Comparison of ENCODE assay signal across 8 mouse cellular contexts in the genomic region with DNA sequence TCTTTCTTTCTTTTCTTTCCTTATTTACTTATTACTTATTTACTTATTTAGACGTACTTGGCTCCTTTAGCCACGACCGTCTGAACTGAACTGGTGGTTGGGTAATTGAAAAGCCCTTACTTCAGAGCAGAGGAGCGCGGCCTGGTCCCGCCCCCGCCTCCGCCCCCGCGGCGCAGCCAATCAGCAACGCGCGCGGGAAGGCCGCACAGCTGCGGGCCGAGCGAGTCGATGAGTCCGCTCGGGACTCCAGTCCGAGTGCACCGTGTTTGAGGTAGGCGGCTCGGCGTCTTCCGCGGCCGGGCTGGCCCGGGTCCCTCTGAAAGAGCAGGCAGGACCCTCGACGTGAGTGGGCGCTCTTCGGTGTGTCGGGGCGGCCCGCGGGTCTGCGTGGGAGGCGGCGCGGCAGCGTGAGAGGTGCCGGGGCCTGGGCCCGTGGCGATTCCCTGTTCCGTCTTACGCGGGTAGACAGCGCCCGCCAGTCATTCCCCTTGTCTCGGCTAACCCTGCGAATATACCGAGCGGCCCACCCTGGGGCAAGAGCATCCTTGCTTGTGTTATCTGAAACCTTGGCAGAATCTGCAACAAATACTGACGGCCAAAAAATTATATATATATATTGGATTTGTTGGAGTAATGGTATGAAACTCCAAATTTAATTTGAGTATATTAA. TPM values are rescaled to one million over a fixed set of nuclear protein-coding genes. Genes with fewer than 3 reads are reported as not detected.
A peak's percentile ranks its signal among the peaks of the same experiment; 100 is the strongest.
DNase-seq lines count a peak whose midpoint lies in the region; ATAC-seq lines count a peak whose summit lies in the region.

A gene (plus strand): TSS at position 204 of the 670 bp plus-strand sequence.

- H3K4me3 ChIP-seq in brown adipose tissue, adult 24 weeks (ENCODE audit: insufficient read depth, low read depth, low read length): peak within 1 kb of the TSS; percentile 100
- H3K4me3 ChIP-seq in heart, embryonic 13.5 days: peak within 1 kb of the TSS; percentile 76
- H3K4me3 ChIP-seq in liver, embryonic 12.5 days: peak within 1 kb of the TSS; percentile 76
- H3K4me3 ChIP-seq in stomach, embryonic 15.5 days (replicated peaks): peak within 1 kb of the TSS; percentile 89

- H3K4me2 ChIP-seq in heart, embryonic 13.5 days: peak within 1 kb of the TSS; percentile 75
- peak within 1 kb of the TSS; percentile 88 for H3K4me2 ChIP-seq in liver, embryonic 12.5 days
- peak within 1 kb of the TSS; percentile 62 for H3K4me2 ChIP-seq in stomach, embryonic 15.5 days

- no peaks in the 10 kb centered on the region for H3K27me3 ChIP-seq in heart, embryonic 13.5 days (replicated peaks)
- no peaks in the 10 kb centered on the region for H3K27me3 ChIP-seq in liver, embryonic 12.5 days (replicated peaks)
- H3K27me3 ChIP-seq in stomach, embryonic 15.5 days (replicated peaks): no peaks in the 10 kb centered on the region

- H3K4me1 ChIP-seq in brown adipose tissue, adult 24 weeks (ENCODE audit: control insufficient read depth, insufficient read depth, insufficient read length, low read length): peaks cover 6% of the 10 kb centered on the region; the same call in 1 of the 2 replicates
- H3K4me1 ChIP-seq in heart, embryonic 13.5 days: peaks cover 16% of the 10 kb centered on the region
- H3K4me1 ChIP-seq in liver, embryonic 12.5 days: peaks cover 23% of the 10 kb centered on the region
- H3K4me1 ChIP-seq in stomach, embryonic 15.5 days: peaks cover 5% of the 10 kb centered on the region

- H3K27ac ChIP-seq in brown adipose tissue, adult 24 weeks (replicated peaks; ENCODE audit: low read depth, low read length): peak within 1 kb of the TSS; percentile 86
- H3K27ac ChIP-seq in heart, embryonic 13.5 days (replicated peaks): peak within 1 kb of the TSS; percentile 82
- H3K27ac ChIP-seq in liver, embryonic 12.5 days: peak within 1 kb of the TSS; percentile 82
- peak within 1 kb of the TSS; percentile 86 for H3K27ac ChIP-seq in stomach, embryonic 15.5 days

- peaks cover 7% of the 10 kb centered on the region; the same call in 1 of the 2 replicates for H3K36me3 ChIP-seq in heart, embryonic 13.5 days
- H3K36me3 ChIP-seq in liver, embryonic 12.5 days: peaks cover 5% of the 10 kb centered on the region
- no peaks in the 10 kb centered on the region for H3K36me3 ChIP-seq in stomach, embryonic 15.5 days

- H3K9ac ChIP-seq in heart, embryonic 13.5 days: peak within 1 kb of the TSS; percentile 89
- H3K9ac ChIP-seq in liver, embryonic 12.5 days: peak within 1 kb of the TSS; percentile 92
- peak within 1 kb of the TSS; percentile 96 for H3K9ac ChIP-seq in stomach, embryonic 15.5 days

- H3K9me3 ChIP-seq in heart, embryonic 13.5 days: no peaks in the 10 kb centered on the region
- H3K9me3 ChIP-seq in liver, embryonic 12.5 days (replicated peaks): no peaks in the 10 kb centered on the region
- H3K9me3 ChIP-seq in stomach, embryonic 15.5 days: no peaks in the 10 kb centered on the region

- under 1% methylated on average over 57 of the region's 57 CpGs for WGBS in heart, embryonic 13.5 days
- under 1% methylated on average over 57 of the region's 57 CpGs for WGBS in liver, embryonic 12.5 days (ENCODE audit: insufficient replicate concordance)
- WGBS in stomach, embryonic 15.5 days: under 1% methylated on average over 57 of the region's 57 CpGs

- peak; percentile 97 for DNase-seq in CD4-positive, CD25-positive, alpha-beta regulatory T cell, adult 2 months (ENCODE audit: low read depth, low spot score)
- DNase-seq in fat pad, adult 2 months (ENCODE audit: extremely low read depth, low read depth, low spot score): peak; percentile 26
- DNase-seq in kidney, postnatal 10 days: peak; percentile 97
- peak; percentile 91 to 94 for DNase-seq in natural killer cell, adult 2 months (ENCODE audit: low spot score in 2 of 2)

- peak; percentile 97 for ATAC-seq in heart, embryonic 13.5 days (ENCODE audit: extremely low read depth, insufficient number of reproducible peaks, low FRiP score, low TSS enrichment)
- peak; percentile 96 for ATAC-seq in liver, embryonic 12.5 days
- peak; percentile 98 for ATAC-seq in stomach, embryonic 15.5 days (ENCODE audit: insufficient read depth, low FRiP score, low read depth)

RNA-seq across cellular contexts. Expression of the gene that starts here (rescaled TPM):
- polyA plus RNA-seq in brown adipose tissue, adult 24 weeks (2012; ENCODE audit: insufficient read depth, insufficient read length, missing spikeins): 16.9 and 18.6 TPM in 2 replicates
- polyA plus RNA-seq in heart, embryonic 13.5 days (2015; fragmentation: Nextera tagmentation; extraction: Ambion mirVana): 43.5 and 46.4 TPM in 2 replicates
- polyA plus RNA-seq in liver, embryonic 12.5 days (2016; fragmentation: Nextera tagmentation; extraction: Ambion mirVana): 44.4 and 47.1 TPM in 2 replicates
- 79.7 and 86.4 TPM in 2 replicates for polyA plus RNA-seq in stomach, embryonic 15.5 days (2015; fragmentation: Nextera tagmentation; extraction: Ambion mirVana)

Comparison
In these comparisons a context has a peak if more than half of its experiments do, and no peak if none do; other contexts are left out.
1. Peak in every context shown above with its lines: DNase-seq, ATAC-seq, H3K4me3 ChIP-seq and H3K27ac ChIP-seq.
2. DNase-seq: peak in every context shown above with its lines; median percentile 97 in CD4-positive, CD25-positive, alpha-beta regulatory T cell, adult 2 months; 97 in kidney, postnatal 10 days; 92 in natural killer cell, adult 2 months; 26 in fat pad, adult 2 months.